Mouse (Mus musculus): ENCODE results near the gene Edn3. TPM values are rescaled to one million over a fixed set of nuclear protein-coding genes. Genes with fewer than 3 reads are reported as not detected.

The Edn3 gene
- polyA plus RNA-seq (2015; fragmentation: Nextera tagmentation; extraction: Ambion mirVana): 11.2 and 13.0 TPM in 2 replicates

GRCm38 (mm10) chr2:174760479-174761121 lies at the start of gene Edn3:
Gene Edn3 (plus strand): TSS chr2:174760619.
- TF ChIP-seq CTCF (IDR thresholded peaks at IDR 0.05; ENCODE audit: low read depth): no peak
- no peak for TF ChIP-seq EP300 (optimal IDR thresholded peaks at IDR 0.05)
- peak; percentile 67 for DNase-seq (ENCODE audit: low spot score)
- no peaks in the 10 kb centered on the region for H3K9me3 ChIP-seq (ENCODE audit: control insufficient read depth, low read length)
- H3K4me1 ChIP-seq (replicated peaks; ENCODE audit: control insufficient read depth, insufficient read depth): no peaks in the 10 kb centered on the region; the same call in 1 of the 2 replicates
- H3K4me3 ChIP-seq (ENCODE audit: low read depth, low read length): peak within 1 kb of the TSS; percentile 54
- peak within 1 kb of the TSS; percentile 71 for H3K9ac ChIP-seq (ENCODE audit: low read length)
- 2% methylated on average over 48 of the region's 48 CpGs for WGBS
- peak; percentile 51; the same call in 1 of the 2 replicates for ATAC-seq (ENCODE audit: low FRiP score, low TSS enrichment)
- no peaks in the 10 kb centered on the region for H3K27me3 ChIP-seq (ENCODE audit: control insufficient read depth, insufficient read depth, low read length)
- H3K4me2 ChIP-seq (replicated peaks; ENCODE audit: low read depth): peak within 1 kb of the TSS; percentile 92
- peak within 1 kb of the TSS; percentile 53 for H3K27ac ChIP-seq (replicated peaks)
- H3K36me3 ChIP-seq (ENCODE audit: control insufficient read depth, insufficient read depth, low read length): no peaks in the 10 kb centered on the region

GRCm38 (mm10) chr2:174712043-174712442 lies 48.4 kb upstream of the Edn3 start:
- DNase-seq (ENCODE audit: low spot score) (no peak), ATAC-seq (ENCODE audit: low FRiP score, low TSS enrichment) (no peak)
- H3K9me3 ChIP-seq (ENCODE audit: control insufficient read depth, low read length): no peaks in the 10 kb centered on the region
- H3K27ac ChIP-seq (replicated peaks): no peak overlapping the region
- H3K36me3 ChIP-seq (ENCODE audit: control insufficient read depth, insufficient read depth, low read length): no peaks in the 10 kb centered on the region
- no peaks in the 10 kb centered on the region for H3K4me1 ChIP-seq (replicated peaks; ENCODE audit: control insufficient read depth, insufficient read depth)
- no peaks in the 10 kb centered on the region for H3K27me3 ChIP-seq (ENCODE audit: control insufficient read depth, insufficient read depth, low read length)
- no peak overlapping the region for H3K4me2 ChIP-seq (replicated peaks; ENCODE audit: low read depth)
- TF ChIP-seq EP300 (optimal IDR thresholded peaks at IDR 0.05): no peak
- TF ChIP-seq CTCF (IDR thresholded peaks at IDR 0.05; ENCODE audit: low read depth): peak; percentile 22; the same call in 1 of the 2 replicates
- no peak overlapping the region for H3K4me3 ChIP-seq (ENCODE audit: low read depth, low read length)
- H3K9ac ChIP-seq (ENCODE audit: low read length): no peak overlapping the region
- WGBS: 95% methylated on average over 1 of the region's 1 CpGs

GRCm38 (mm10) chr2:174715938-174716337 lies 44.5 kb upstream of the Edn3 start:
- Histone ChIP-seq H3K27ac (replicated peaks) (no peak overlapping the region), H3K9me3 (ENCODE audit: control insufficient read depth, low read length) (no peaks in the 10 kb centered on the region), H3K4me3 (ENCODE audit: low read depth, low read length) (no peak overlapping the region), H3K36me3 (ENCODE audit: control insufficient read depth, insufficient read depth, low read length) (no peaks in the 10 kb centered on the region), H3K4me2 (replicated peaks; ENCODE audit: low read depth) (no peak overlapping the region), H3K27me3 (ENCODE audit: control insufficient read depth, insufficient read depth, low read length) (no peaks in the 10 kb centered on the region), H3K9ac (ENCODE audit: low read length) (no peak overlapping the region), H3K4me1 (replicated peaks; ENCODE audit: control insufficient read depth, insufficient read depth) (no peaks in the 10 kb centered on the region)
- ATAC-seq (ENCODE audit: low FRiP score, low TSS enrichment) (no peak), DNase-seq (ENCODE audit: low spot score) (no peak)
- TF ChIP-seq EP300 (optimal IDR thresholded peaks at IDR 0.05) (no peak), CTCF (IDR thresholded peaks at IDR 0.05; ENCODE audit: low read depth) (no peak)

- ATAC-seq (ENCODE audit: low FRiP score, low TSS enrichment) (no peak), DNase-seq (ENCODE audit: low spot score) (no peak)
- H3K27me3 ChIP-seq (ENCODE audit: control insufficient read depth, insufficient read depth, low read length): no peaks in the 10 kb centered on the region
- no peaks in the 10 kb centered on the region for H3K36me3 ChIP-seq (ENCODE audit: control insufficient read depth, insufficient read depth, low read length)
- no peaks in the 10 kb centered on the region for H3K9me3 ChIP-seq (ENCODE audit: control insufficient read depth, low read length)
- no peak overlapping the region for H3K27ac ChIP-seq (replicated peaks)
- TF ChIP-seq EP300 (optimal IDR thresholded peaks at IDR 0.05): no peak
- no peak for TF ChIP-seq CTCF (IDR thresholded peaks at IDR 0.05; ENCODE audit: low read depth)
- H3K4me2 ChIP-seq (replicated peaks; ENCODE audit: low read depth): no peak overlapping the region
- H3K9ac ChIP-seq (ENCODE audit: low read length): no peak overlapping the region
- 81% methylated on average over 4 of the region's 4 CpGs for WGBS
- no peaks in the 10 kb centered on the region for H3K4me1 ChIP-seq (replicated peaks; ENCODE audit: control insufficient read depth, insufficient read depth)
- H3K4me3 ChIP-seq (ENCODE audit: low read depth, low read length): no peak overlapping the region
Observed at GRCm38 (mm10) chr2:174717857-174718256, 42.6 kb upstream of the Edn3 start.

- no peak for DNase-seq (ENCODE audit: low spot score)
- Histone ChIP-seq H3K36me3 (ENCODE audit: control insufficient read depth, insufficient read depth, low read length) (no peaks in the 10 kb centered on the region), H3K4me2 (replicated peaks; ENCODE audit: low read depth) (no peak overlapping the region), H3K4me3 (ENCODE audit: low read depth, low read length) (no peak overlapping the region), H3K9me3 (ENCODE audit: control insufficient read depth, low read length) (no peaks in the 10 kb centered on the region), H3K27me3 (ENCODE audit: control insufficient read depth, insufficient read depth, low read length) (no peaks in the 10 kb centered on the region), H3K4me1 (replicated peaks; ENCODE audit: control insufficient read depth, insufficient read depth) (no peaks in the 10 kb centered on the region), H3K9ac (ENCODE audit: low read length) (no peak overlapping the region), H3K27ac (replicated peaks) (no peak overlapping the region)
- 88% methylated on average over 10 of the region's 10 CpGs for WGBS
- ATAC-seq (ENCODE audit: low FRiP score, low TSS enrichment): no peak
- no peak for TF ChIP-seq EP300 (optimal IDR thresholded peaks at IDR 0.05)
Observed at GRCm38 (mm10) chr2:174727114-174727823, 33.1 kb upstream of the Edn3 start.

GRCm38 (mm10) chr2:174731939-174732338 lies 28.5 kb upstream of the Edn3 start:
- no peak for DNase-seq (ENCODE audit: low spot score)
- ATAC-seq (ENCODE audit: low FRiP score, low TSS enrichment): no peak
- H3K4me2 ChIP-seq (replicated peaks; ENCODE audit: low read depth): no peak overlapping the region

More at GRCm38 (mm10) chr2:174731939-174732338, 28.5 kb upstream of the Edn3 start:
- H3K4me1 ChIP-seq (replicated peaks; ENCODE audit: control insufficient read depth, insufficient read depth): no peaks in the 10 kb centered on the region
- 54% methylated on average over 5 of the region's 5 CpGs for WGBS
- H3K9me3 ChIP-seq (ENCODE audit: control insufficient read depth, low read length): no peaks in the 10 kb centered on the region
- H3K27ac ChIP-seq (replicated peaks): no peak overlapping the region
- no peak overlapping the region for H3K4me3 ChIP-seq (ENCODE audit: low read depth, low read length)
- H3K27me3 ChIP-seq (ENCODE audit: control insufficient read depth, insufficient read depth, low read length): no peaks in the 10 kb centered on the region
- H3K36me3 ChIP-seq (ENCODE audit: control insufficient read depth, insufficient read depth, low read length): no peaks in the 10 kb centered on the region
- H3K9ac ChIP-seq (ENCODE audit: low read length): no peak overlapping the region
- no peak for TF ChIP-seq CTCF (IDR thresholded peaks at IDR 0.05; ENCODE audit: low read depth)
- no peak for TF ChIP-seq EP300 (optimal IDR thresholded peaks at IDR 0.05)

All from stomach, postnatal 0 days (tissue).